Mouse (Mus musculus): ENCODE data around the gene Rnf150. TPM values are rescaled to one million over a fixed set of nuclear protein-coding genes. Genes with fewer than 3 reads are reported as not detected.

Rnf150 gene
- total and polyA plus RNA-seq, 3 experiments, result 0.13 to 0.50 (median 0.39) TPM

DNA sequence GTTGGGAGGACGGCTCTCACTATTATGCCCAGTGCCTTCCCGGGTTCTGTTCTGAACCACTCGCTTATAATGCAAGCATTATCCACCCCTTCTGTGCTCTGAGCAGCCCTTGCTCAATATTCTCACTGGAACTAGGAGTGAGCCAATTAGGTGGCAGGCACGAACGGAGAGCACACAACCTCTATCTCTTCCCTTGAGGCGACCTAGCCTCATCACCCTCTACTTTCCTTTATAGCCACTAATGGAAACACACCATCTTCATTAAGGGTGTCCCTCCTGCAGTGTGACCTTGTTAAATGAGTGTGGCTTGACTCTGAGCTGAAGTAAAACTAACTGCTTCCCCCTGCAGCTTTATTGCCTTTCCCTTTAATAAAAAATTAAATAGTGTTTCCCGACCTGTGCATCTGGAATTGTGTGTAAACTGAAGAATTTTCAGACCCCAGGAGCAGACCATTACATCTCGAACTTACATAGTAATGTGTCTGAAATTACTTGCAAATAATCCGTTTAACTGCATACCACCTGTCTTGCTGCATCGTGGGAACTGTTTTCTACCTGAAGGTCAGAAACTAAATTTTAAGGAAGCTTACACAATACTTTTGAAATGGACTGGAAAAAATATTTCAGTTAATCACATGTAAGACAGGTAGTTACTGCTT lies 26.0 kb downstream of the Rnf150 start:
- no peak overlapping the region for H3K9ac ChIP-seq (ENCODE audit: insufficient read depth, low read depth)
- no peaks in the 10 kb centered on the region for H3K36me3 ChIP-seq (replicated peaks in 1 of 2; ENCODE audit: control insufficient read depth in 1 of 2, insufficient read depth in 1 of 2, low read length in 1 of 2)
- no peak overlapping the region for H3K27ac ChIP-seq (ENCODE audit: insufficient read depth, low read depth)
- in situ Hi-C loops (cut with MboI; ENCODE audit: low pct_ligation_motif_present, low pct_unique_long_range_greater_than_20kb, low sequenced_read_pairs), result no loop called here
- DNase-seq (ENCODE audit: extremely low read depth), result no peak
- TF ChIP-seq MAZ (IDR thresholded peaks at IDR 0.05; ENCODE audit: low read depth, low read length) (no peak), CTCF (conservative IDR thresholded peaks at IDR 0.05 in 1 of 2, IDR thresholded peaks at IDR 0.05 in 1 of 2; ENCODE audit: low read depth in 2 of 2, low read length in 2 of 2) (no peak), HCFC1 (IDR thresholded peaks at IDR 0.05; ENCODE audit: low read depth, low read length) (no peak), E2F4 (IDR thresholded peaks at IDR 0.05; ENCODE audit: insufficient replicate concordance, low read depth, low read length) (no peak), SIN3A (IDR thresholded peaks at IDR 0.05; ENCODE audit: low read length) (no peak), BHLHE40 (IDR thresholded peaks at IDR 0.05; ENCODE audit: low read depth, low read length) (no peak), USF2 (conservative IDR thresholded peaks at IDR 0.05; ENCODE audit: low read depth, low read length) (no peak), SMC3 (IDR thresholded peaks at IDR 0.05; ENCODE audit: low read depth, low read length) (no peak), MXI1 (IDR thresholded peaks at IDR 0.05; ENCODE audit: low read depth, low read length) (no peak), MEF2A (IDR thresholded peaks at IDR 0.05; ENCODE audit: borderline replicate concordance, low read depth, low read length) (no peak), MYC (IDR thresholded peaks at IDR 0.05; ENCODE audit: low read depth, low read length) (no peak), RAD21 (IDR thresholded peaks at IDR 0.05; ENCODE audit: low read depth, low read length) (no peak), EP300 (IDR thresholded peaks at IDR 0.05; ENCODE audit: low read length) (no peak), MAFK (IDR thresholded peaks at IDR 0.05; ENCODE audit: insufficient replicate concordance, low read length) (no peak), NRF1 (IDR thresholded peaks at IDR 0.05; ENCODE audit: low read depth, low read length) (no peak), ZC3H11A (IDR thresholded peaks at IDR 0.05; ENCODE audit: low read depth, low read length) (no peak), NELFE (IDR thresholded peaks at IDR 0.05; ENCODE audit: low read depth, low read length) (no peak), CHD2 (IDR thresholded peaks at IDR 0.05; ENCODE audit: low read length) (no peak), POLR2A (IDR thresholded peaks at IDR 0.05; ENCODE audit: low read depth, low read length) (no peak)
- H3K27me3 ChIP-seq (replicated peaks), result no peaks in the 10 kb centered on the region
- H3K9me3 ChIP-seq (replicated peaks; ENCODE audit: low read length), result no peaks in the 10 kb centered on the region
- peaks cover 0 to 7% of the 10 kb centered on the region in 2 experiments; a peak in 1 of 4 replicates for H3K4me1 ChIP-seq (ENCODE audit: control insufficient read depth in 1 of 2, insufficient read depth in 2 of 2)
- H3K4me3 ChIP-seq (replicated peaks in 1 of 3; ENCODE audit: low read depth in 2 of 3, low read length in 2 of 3, poor library complexity in 1 of 3), result no peak overlapping the region
- H3K79me2 ChIP-seq (replicated peaks; ENCODE audit: control insufficient read depth, extremely low read depth, insufficient read depth, poor library complexity, severe bottlenecking), result no peaks in the 10 kb centered on the region
- no peak overlapping the region for H3K4me2 ChIP-seq (ENCODE audit: insufficient read depth, low read depth, poor library complexity, severe bottlenecking)
- dilution Hi-C loops (cut with MboI; ENCODE audit: extremely low pct_ligation_motif_present, extremely low pct_unique_long_range_greater_than_20kb, low sequenced_read_pairs), result no loop called here

DNA sequence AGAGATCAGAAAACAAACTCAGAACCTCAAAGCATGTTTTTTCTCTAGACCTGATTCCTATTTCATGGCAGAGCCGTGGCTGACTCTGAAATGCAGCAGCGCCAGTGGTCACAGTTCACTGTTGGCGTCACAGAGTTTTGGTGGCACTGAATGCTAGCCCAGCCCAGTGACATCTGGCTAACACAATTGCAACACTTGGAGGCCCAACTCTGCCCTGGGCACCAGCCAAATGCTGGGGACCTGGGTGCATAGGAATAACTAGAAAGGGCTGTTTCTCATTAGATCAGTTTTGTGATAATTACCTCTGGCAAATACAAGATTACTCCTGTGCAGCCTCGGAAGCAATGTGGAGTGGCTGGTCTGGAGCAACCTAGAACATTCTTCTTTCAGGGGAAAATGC lies 31.9 kb downstream of the Rnf150 start:
- Histone ChIP-seq H3K4me2 (ENCODE audit: insufficient read depth, low read depth, poor library complexity, severe bottlenecking) (no peak overlapping the region), H3K79me2 (replicated peaks; ENCODE audit: control insufficient read depth, extremely low read depth, insufficient read depth, poor library complexity, severe bottlenecking) (no peaks in the 10 kb centered on the region), H3K9me3 (replicated peaks; ENCODE audit: low read length) (no peaks in the 10 kb centered on the region), H3K9ac (ENCODE audit: insufficient read depth, low read depth) (no peak overlapping the region), H3K4me1 (ENCODE audit: control insufficient read depth in 1 of 2, insufficient read depth in 2 of 2) (0 out of 4 replicates have a peak, but pooled peaks cover 0 to 2% of the 10 kb centered on the region in 2 experiments), H3K27me3 (replicated peaks) (no peaks in the 10 kb centered on the region), H3K4me3 (replicated peaks in 1 of 3; ENCODE audit: low read depth in 2 of 3, low read length in 2 of 3, poor library complexity in 1 of 3) (no peak overlapping the region), H3K27ac (ENCODE audit: insufficient read depth, low read depth) (no peak overlapping the region), H3K36me3 (replicated peaks in 1 of 2; ENCODE audit: control insufficient read depth in 1 of 2, insufficient read depth in 1 of 2, low read length in 1 of 2) (no peaks in the 10 kb centered on the region)
- TF ChIP-seq TBP (conservative IDR thresholded peaks at IDR 0.05; ENCODE audit: low read depth, low read length) (no peak), MAFK (IDR thresholded peaks at IDR 0.05; ENCODE audit: insufficient replicate concordance, low read length) (no peak), RCOR1 (conservative IDR thresholded peaks at IDR 0.05; ENCODE audit: low read depth, low read length) (no peak), MXI1 (IDR thresholded peaks at IDR 0.05; ENCODE audit: low read depth, low read length) (no peak), PAX5 (IDR thresholded peaks at IDR 0.05; ENCODE audit: low read length) (no peak), HCFC1 (IDR thresholded peaks at IDR 0.05; ENCODE audit: low read depth, low read length) (no peak), USF1 (IDR thresholded peaks at IDR 0.05; ENCODE audit: low read depth, low read length) (no peak), MEF2A (IDR thresholded peaks at IDR 0.05; ENCODE audit: borderline replicate concordance, low read depth, low read length) (no peak), JUND (conservative IDR thresholded peaks at IDR 0.05; ENCODE audit: low read depth, low read length) (no peak), POLR2A (IDR thresholded peaks at IDR 0.05; ENCODE audit: low read depth, low read length) (no peak), ELF1 (IDR thresholded peaks at IDR 0.05; ENCODE audit: low read depth, low read length) (no peak), EP300 (IDR thresholded peaks at IDR 0.05; ENCODE audit: low read length) (no peak), JUN (IDR thresholded peaks at IDR 0.05; ENCODE audit: insufficient read depth, low read depth, low read length) (no peak), POLR2AphosphoS2 (IDR thresholded peaks at IDR 0.05; ENCODE audit: low read depth, low read length) (no peak), GABPA (IDR thresholded peaks at IDR 0.05; ENCODE audit: insufficient replicate concordance, low read depth, low read length) (no peak), ZC3H11A (IDR thresholded peaks at IDR 0.05; ENCODE audit: low read depth, low read length) (no peak), RAD21 (IDR thresholded peaks at IDR 0.05; ENCODE audit: low read depth, low read length) (no peak), MYC (IDR thresholded peaks at IDR 0.05; ENCODE audit: low read depth, low read length) (no peak)
- in situ Hi-C loops (cut with MboI; ENCODE audit: low pct_ligation_motif_present, low pct_unique_long_range_greater_than_20kb, low sequenced_read_pairs), result no loop called here
- DNase-seq (ENCODE audit: extremely low read depth), result no peak
- dilution Hi-C loops (cut with MboI; ENCODE audit: extremely low pct_ligation_motif_present, extremely low pct_unique_long_range_greater_than_20kb, low sequenced_read_pairs), result no loop called here

All from CH12.LX (cell line).